Mouse (Mus musculus) left cerebral cortex, adult 9 months (tissue): ENCODE measurements at regions not wholly inside any gene's neighbourhood (a gene's known extent, or its start where the extent isn't known, plus 50 kb on each side); places are given as distances from the start of the nearest gene placed in this dataset.

Source experiments
- DNase-seq, 2 experiments: peaks; one replicate each; pipeline ENCODE4 v3.0.0; 2022; ENCODE audit warnings: low spot score in 2 of 2

DNA sequence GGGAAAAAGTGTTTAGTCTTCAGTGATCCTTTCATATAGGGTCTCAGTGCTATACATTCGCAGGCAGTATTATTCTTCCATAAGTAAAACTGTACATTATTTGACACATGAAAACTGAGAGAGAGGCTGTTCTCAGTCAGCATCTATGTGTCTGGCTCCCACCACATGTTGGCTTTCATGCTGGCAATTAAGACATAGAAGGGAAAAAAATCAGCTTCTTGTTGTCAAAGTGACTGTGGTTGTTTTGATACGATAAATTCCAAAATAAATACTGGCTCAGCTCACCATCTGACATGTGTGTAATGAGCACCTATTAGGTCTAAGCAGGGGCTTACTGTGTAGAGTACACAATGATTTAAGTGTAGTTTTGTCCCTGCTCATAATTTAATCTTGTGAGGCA lies 251.0 kb upstream of the Hnrnpa3 start:
- no peak for DNase-seq

DNA sequence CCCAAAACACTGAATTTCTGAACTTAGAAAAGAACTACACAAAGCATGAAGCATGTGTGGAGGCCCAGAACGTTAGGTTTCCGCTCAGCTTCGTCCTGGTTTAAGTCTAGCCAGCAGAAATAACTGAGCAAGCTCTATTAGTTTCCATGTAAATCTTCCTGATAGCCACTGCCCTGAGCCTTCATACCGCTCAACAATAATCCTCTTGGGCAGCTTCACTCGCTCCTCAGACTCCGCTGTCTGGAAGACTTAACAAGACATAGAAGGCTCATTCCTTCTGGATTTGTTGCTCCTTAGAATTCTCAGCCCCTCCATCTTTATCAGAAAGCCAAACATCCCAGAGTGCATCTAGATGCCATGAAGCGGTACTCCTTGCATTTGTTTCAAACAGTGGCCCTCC lies 249.3 kb upstream of the Hnrnpa3 start:
- no peak for DNase-seq

DNA sequence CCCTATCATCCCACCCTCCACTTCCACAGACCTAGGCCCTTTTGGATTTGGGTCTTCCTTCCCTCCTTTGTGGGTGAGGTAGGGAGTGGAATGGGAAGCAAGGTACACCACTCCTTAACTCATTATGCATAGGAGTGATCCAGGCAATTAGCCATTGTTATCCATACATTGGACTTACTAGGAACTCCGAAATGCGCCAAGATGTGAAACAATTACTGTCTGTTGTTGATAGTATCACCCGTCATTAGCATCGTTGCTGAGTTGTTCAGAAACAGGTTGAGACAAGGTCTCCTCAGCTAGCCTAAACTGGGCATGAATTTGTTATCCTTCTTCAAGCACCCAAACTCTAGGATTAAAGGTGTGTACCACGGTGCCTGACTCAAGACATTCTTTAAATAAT lies 246.3 kb upstream of the Hnrnpa3 start:
- no peak for DNase-seq

DNA sequence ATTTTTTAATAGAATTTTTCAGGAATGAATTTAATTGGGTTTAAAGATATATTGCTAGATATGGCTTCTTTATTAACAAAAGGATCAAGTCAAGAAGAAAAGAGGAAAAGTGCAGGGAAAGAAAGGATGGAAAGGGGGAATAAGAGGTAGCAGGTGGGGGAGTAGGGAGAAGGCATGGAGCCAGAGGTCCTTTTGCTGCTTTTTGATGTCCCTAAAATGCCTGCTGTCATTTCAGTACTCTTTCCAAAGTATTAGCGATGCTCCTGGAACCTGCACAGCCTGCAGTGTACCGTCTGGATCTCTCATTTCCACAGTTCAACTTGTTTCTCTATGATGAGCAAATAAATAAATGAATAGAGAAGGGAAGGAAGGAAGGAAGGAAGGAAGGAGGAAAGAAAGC lies 240.4 kb upstream of the Hnrnpa3 start:
- no peak for DNase-seq

DNA sequence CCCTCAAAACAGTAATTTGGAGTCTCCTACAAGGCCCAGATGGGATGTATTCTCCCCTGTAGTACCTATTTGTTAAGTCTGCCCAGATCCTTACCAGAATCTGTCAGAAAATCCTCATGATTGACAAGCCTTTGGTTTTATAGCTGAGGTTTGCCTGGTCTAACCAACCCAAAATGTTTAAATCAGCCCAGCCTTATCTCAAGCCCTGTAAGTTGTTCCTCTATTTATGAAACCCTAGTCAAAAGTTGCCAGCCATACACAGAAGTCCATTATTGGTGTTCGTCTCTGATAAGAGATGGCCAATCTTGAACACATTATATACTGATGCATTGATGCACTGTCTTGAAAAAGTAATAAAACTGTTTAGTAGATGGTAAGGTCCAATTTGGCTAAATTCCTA lies 239.9 kb upstream of the Hnrnpa3 start:
- no peak for DNase-seq

DNA sequence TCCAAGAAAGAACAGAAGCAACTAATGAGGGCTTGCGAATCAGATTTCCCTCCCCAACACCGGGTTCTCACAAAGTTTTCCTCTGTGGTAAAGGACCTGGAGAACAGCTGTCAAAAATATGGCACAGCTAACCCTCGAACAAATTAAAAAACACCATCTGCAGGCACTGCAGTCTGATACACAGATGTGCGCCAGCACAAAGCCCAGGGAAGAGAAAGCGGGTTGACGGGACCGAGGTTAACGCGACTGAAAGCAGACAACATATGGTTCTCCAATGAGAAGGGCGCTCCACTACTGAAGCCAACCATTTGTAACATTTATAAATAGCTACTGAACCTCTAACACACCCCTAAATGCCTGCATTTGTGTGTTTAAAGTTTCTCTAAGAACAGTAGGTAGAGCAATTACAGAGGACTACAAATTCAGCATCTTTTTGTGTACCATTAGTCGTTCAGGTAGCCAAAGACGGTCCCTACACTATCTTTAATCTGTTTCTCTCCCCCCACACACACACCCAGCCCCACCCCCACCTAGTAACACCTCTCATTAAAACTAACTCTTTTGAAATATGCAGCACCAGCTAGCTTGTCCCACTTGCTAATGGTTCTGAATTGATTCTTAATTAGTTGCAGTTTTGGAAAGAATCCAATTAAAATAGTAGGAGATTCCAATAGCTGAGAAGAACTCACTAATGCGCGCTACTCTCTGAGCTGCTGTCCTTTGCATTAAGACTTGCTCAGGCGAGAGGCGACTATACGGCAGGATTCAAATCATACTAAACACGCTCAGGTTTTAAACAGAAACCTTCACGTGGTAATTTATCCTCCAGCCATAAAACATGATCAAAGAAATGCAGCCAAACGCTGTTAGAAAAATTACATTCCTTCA lies 236.0 kb upstream of the Hnrnpa3 start:
- DNase-seq: no peak

DNA sequence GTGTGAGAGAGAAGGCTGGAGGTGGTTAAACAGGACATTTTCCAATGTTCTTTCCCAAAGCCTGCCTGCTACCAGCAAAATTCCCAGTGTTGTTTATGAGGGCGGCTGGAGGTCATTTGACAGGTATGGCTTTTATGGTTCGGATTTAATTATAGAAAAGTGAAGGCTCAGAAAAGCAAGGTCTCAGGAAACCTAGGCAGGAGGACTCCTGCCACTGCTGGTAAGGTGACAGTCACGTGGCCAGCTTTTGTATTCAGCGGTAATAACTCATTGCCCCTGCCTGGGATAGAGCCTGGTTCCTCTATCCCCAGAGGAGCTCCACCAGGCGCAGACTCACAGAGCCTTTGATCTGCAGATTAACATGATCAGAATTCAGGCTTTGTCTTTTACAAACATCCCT lies 235.2 kb upstream of the Hnrnpa3 start:
- DNase-seq: no peak

DNA sequence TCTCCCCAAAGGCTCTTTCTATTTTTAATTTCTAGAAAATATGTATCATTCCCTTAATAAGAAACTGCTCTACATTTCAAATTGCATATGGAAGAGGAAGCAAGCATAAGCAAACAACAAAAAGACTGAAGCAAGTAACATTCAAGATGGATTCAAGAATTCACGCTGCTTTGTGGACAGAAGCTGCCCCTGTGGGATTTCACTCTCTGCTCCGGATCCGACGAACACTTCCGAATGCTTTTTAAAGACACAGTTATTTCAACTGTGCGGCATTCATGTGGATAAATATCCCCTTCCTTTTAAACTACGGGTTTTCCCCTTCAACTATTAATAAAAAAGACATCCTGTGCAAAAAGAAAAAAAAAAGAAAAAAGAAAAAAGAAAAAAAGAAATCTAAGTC lies 234.7 kb upstream of the Hnrnpa3 start:
- no peak for DNase-seq

DNA sequence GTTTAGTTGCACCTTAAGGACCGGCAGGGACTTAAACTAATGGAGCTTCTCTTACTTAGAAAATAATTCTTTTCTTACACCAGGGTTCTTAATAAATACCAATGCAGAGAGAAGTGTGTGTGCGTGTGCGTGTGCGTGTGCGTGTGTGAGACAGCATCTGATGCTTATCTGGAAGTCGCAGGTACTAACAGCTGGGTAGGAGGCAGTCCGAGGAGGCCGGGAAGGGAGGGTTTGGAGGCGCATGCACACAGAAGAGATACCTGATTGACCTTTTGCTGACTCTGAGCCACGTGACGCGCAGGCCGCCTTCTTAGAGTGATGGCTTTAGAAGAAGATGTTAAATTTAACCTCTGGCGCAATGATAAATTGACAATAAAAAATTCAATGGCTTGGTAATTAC lies 234.2 kb upstream of the Hnrnpa3 start:
- DNase-seq: no peak

DNA sequence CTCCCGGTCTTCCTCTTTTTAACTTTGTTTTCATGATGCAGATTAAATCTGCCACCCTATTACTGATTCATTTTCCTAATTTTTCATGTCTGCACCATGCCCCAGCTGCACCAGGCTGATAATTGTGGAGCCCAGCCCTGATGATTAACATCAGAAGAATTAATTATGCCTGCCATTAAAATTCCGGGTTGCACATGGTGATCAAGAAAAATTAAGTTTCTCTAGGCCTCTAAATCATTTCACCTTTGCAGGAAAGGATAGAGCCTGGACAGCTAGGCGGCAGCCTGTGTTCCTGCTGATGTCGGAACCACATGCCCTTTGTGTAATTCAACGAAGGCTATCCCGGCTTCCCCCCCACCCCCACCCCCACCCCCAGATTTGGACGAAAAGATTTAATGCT lies 233.7 kb upstream of the Hnrnpa3 start:
- no peak for DNase-seq

DNA sequence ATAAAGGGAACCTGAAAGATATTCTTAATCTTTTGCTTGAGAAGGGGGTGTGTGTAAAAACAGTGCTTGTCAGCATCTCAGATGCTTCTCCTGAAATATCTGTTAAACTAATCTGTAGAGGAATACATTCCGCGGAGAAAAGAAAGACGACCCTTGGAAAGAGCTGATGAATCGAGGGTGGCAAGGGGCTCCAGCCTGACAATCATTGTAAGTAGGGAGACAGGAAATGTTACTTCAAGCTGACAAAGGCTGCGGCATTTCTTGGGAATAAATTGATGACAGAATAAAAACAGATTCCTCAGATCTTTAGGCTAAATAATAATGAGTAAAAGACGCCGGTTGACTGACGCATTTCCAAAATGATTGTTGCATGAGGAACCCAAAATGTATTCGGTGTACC lies 233.3 kb upstream of the Hnrnpa3 start:
- DNase-seq: no peak

DNA sequence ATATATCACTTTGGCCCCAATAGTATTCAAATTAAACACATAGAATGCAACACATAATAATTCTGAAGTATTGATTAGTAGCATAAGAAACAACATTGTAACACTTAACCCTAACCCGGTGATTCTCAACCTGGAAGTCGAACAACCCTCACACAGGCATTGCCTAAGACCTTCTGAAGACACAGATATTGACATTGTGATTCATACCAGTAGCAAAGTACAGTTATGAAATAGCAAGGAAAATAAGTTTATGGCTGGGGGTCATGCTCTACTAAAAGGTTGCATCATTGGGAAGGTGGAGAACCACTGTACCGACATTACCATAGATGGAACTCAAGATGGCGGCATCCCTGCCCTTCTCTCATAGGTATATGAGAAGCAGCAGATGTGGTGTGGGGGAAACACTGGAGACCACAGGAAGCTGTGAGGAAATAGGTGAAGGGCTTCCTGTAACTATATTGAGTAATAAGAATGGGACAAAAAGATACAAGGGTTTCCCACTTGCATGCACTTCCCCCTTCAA lies 231.1 kb upstream of the Hnrnpa3 start:
- no peak for DNase-seq

DNA sequence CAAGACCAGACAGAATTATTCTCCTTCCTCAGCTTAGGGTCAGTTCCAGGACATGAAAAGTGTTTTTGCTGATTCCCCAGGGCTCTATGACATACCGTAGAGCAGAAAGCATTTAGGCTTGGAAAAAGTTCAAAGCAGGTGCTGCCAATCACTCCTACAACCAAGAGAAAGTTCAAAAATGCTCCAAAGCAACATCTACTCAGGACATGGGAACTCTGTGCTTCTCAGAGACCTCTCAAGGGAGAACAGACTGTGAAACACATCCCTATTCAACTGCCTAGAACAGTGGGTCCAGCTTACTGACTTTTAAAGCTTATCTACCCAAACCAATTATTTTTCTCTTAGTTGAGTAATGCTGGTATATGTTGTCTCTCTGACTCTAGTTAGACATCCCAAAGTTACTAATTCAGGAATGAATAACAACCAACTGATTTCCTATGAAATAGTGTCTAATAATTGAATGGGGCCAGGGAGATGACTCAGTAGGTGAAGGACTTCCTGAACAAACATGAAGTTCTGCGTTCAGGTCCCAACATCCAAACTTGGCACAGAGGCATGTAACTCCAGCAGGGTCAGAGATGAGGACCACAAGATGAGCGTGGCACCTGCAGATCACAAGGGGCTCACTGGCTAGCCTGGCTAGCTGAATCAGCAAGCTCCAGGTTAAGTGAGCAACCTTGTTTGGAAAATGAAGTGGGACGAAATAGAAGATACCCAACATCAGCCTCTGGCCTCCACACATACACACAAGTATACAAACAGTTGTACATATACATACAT lies 228.7 kb upstream of the Hnrnpa3 start:
- no peak for DNase-seq

DNA sequence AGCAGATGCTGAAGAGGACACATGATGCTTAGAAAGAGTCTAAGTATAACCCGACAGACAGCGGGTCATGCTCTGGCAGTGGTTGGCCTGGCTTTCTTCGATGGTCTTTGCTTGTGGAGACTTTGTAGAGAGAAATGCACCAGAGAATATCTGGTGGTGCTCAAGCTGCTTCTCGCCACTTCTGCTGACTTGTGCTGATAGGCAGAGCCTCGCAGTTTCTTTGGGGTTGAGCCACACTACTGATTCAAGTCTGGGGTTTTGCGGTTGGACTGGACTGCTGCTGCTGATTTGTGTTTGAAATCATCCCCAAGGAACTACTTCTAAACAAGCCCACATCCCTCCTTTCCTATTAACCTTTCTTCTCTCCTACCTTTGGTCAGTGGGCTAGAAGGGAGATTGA lies 227.1 kb upstream of the Hnrnpa3 start:
- DNase-seq: no peak

DNA sequence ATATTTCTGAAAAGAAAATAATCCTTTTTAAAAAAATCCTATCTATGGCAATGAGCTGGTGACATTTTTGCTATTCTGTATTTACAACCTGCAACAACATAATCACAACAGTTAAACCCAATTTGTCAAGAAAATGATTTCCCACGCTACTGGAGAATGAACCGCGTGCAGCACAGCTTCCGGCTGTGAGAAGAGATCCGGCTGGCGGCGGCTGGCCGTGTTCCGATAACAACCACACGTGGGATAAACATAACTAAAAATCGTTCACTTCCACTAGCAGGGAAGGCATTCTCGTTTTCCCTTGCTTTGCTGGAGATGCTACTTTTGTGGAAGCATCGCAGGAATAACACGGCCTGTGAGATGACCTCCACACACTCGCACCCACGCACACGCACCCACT lies 224.5 kb upstream of the Hnrnpa3 start:
- no peak for DNase-seq

DNA sequence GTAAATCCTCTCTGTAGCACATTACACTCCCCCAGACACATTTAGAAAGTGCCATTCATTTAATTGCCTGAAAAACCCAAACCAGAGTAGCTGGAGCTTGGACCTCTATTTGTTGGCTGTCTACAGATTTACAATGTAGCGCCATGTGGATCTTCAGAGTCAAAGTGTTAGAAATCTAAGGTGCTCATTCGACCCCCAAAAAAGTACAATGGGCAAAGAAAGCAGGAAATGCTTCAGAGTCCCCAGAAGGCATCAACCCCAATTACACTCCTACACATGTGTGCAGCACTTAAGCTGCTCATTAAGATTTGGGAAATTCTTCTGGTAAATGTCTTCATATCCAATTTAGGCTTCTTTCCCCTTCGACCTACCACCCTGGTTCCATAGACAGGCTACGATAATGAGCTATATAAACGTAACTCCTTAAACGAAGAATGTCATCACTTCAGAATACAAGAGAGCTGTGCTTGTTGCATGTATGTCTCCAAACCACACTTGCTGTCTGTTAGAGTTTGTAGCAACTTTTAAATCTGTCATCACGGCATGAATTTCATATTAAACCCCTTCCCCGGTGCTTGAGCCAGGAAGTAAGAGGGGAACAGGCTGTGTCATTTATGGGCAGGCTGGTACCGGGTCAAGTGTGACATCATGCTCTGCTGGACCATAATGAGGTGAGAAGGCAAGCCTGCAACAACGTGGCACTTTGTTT lies 219.4 kb upstream of the Hnrnpa3 start:
- DNase-seq: no peak

DNA sequence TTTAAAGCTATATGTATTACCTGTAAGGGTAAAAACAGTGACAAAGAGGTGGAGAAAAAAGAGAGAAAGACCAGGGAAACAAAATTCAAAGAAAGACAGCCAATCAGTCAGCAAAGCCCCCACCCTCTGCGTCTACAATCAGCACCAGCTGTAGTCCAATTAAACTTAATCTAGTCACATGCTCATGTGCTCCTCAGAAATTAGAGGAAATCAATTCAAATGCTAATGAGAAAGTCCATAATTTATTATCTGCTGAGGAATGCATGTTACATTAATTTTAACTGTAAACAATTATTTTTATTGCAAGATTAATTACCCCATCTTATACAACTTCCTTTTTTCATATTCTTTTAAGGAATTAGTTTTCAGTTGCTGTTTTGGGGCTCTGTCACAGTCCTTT lies 216.4 kb upstream of the Hnrnpa3 start:
- no peak for DNase-seq

DNA sequence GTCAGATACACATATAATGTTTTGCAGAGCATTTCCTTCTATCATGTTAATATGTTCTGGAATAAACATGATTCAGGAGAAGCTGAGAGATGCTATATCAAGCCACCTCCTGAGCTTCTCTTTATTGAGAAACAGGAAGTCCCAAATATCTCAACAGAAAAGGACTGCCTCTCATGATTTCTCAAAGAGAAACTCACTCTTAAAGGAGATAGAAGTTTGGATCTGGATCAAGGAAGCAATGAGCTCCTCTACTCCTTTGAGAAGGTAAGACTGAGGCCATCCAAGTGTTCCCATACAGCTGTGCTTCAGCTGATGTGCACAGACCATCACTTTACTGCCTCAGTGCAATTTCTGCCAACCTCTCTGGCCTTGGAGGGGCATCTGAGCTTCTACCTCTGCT lies 213.9 kb upstream of the Hnrnpa3 start:
- no peak for DNase-seq

DNA sequence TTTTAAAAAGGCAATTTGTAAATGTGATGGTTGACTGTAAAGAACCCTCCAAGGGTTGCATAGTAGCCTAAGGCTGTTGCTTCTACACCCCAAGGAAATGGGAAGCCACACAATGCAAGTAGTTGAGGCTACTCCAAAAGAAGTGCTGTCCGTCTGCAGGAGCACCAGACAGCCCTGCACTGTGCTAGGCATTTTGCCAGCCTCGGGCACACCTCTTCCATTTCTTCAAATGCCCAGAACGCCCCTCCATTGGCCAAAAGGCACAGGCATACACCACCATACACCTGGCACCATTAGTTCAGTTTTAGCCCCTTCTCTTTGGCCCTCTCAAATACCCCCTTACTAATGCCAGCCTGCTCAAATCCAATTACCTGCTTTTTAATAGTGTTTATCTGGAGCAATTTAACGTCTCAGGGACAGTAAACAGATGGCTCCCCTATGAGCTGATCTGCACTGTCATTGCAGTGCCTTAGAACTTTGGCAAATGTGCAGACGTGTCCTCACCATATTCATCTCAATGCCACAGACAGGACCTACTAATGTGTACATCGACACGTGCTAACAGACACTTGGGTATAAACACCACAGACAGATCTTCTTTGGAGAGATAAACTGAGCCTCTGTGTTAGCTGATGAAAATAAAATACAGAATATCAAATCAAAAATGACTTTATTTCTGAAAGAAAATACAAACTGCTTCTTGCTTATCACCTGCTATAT lies 211.9 kb upstream of the Hnrnpa3 start:
- no peak for DNase-seq

DNA sequence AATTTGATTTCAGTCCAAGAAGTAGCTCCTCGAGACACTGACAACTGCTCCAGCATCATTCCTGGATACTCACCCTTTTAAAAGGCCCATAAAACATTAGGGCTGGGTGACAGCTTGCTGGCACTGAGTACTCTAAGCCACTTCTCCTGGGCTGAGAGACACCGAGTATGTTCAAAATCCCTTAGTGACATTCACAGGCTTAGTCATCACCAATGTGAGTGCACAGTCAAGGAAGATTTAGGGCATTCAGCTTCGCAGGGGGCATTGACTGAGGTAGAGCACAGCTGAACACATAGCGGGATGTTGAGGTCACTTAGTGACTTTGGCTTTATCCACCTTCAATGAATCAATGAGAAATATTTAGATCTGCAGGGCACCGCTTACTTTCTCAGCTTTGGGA lies 210.8 kb upstream of the Hnrnpa3 start:
- no peak for DNase-seq

DNA sequence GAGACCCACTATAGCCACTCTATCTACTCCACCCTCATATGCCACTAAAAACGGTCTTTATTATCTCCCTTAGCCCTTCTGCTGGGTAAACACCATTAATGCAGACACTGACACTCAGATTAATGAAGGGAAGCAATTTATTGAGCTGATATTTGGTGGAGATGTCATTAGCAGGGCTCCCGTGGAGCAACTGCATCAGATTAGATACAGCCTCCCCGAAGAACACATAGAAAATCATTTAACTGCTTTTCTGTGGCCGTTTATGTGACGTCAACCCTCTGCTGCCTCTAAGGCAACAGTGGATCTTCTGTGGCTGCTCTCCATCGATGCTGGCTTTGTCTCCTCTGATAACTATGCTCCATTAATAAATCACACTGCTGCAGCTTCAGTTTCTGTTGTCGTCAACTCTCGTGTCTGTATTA lies 207.2 kb upstream of the Hnrnpa3 start:
- DNase-seq: no peak
